Mouse (Mus musculus) heart, adult 2 months (tissue): ENCODE data around the gene Mrgprd.

ENCODE experiments used
- EP300 ChIP-seq: fragments of 200-500 bp; IDR thresholded peaks from 2 replicates; pipeline ENCODE4 v1.6.1; 2011; ENCODE audit warnings: low read depth, low read length, control low read depth; ENCODE audit not compliant: insufficient read depth
- POLR2A ChIP-seq: fragments of 200-500 bp; IDR thresholded peaks from 2 replicates; pipeline ENCODE4 v1.6.1; 2011; ENCODE audit warnings: mild to moderate bottlenecking, low read depth, low read length, control low read depth; ENCODE audit not compliant: insufficient read depth

DNA sequence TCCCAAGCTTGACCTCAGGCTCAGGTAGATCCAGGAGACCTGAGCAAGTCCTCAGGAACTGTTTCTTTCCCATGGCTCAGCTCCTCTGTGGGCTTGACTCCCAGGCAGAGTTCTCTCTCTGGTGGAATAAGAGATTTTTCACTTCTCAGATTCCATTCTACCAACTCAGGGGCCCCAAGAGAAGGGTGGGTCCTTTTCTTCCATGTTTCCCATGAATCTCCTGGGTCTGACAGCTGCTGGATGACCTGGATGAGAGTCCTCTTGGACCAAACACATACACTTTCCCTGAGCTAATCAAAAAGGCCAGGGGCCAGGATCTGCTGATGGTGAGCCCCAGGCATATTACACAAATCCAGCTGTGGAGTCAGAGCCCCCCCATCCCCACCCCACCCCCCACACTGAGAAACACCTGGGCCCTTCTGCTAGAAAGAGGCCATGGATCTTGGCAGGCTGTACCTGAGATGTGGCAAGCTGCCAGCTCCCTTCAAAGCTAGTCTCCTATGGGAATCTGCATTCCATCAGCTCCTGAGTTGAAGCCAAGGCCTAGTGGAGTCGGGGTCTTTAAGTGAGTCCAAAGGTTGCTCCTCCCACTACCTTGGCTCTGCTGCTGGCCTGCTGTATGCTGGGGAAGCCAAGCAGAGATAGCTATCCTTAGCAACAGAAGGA lies 17.9 kb downstream of the Mrgprd start:
- no peak for TF ChIP-seq POLR2A
- no peak for TF ChIP-seq EP300
